Mouse (Mus musculus) hindbrain, embryonic 11.5 days (tissue): ENCODE measurements around the gene Acad11. TPM values are rescaled to one million over a fixed set of nuclear protein-coding genes. Genes with fewer than 3 reads are reported as not detected.

Experiments
- ATAC-seq: fragments of 200-750 bp; cut with Nextera tagmentation; 2 replicates; pipeline ENCODE4 v1.8.0; 2017; ENCODE audit warnings: mild to moderate bottlenecking, moderate TSS enrichment, moderate library complexity; ENCODE audit not compliant: low FRiP score
- DNase-seq: peaks from one replicate; pipeline ENCODE4 v3.0.0-alpha.2; 2015; ENCODE audit warnings: low spot score
- H3K27ac ChIP-seq: fragments of 300-500 bp; sonication (generic); 2 replicates; pipeline ENCODE4 v1.5.1; 2014; ENCODE audit warnings: mild to moderate bottlenecking, low read depth, low read length
- H3K27me3 ChIP-seq: fragments of 300-500 bp; sonication (generic); 2 replicates; pipeline ENCODE4 v1.6.1; 2014; ENCODE audit warnings: mild to moderate bottlenecking, low read length, moderate library complexity, mixed read lengths; ENCODE audit not compliant: control insufficient read depth, insufficient read depth
- H3K36me3 ChIP-seq: fragments of 300-500 bp; sonication (generic); 2 replicates; pipeline ENCODE4 v1.6.1; 2014; ENCODE audit warnings: mild to moderate bottlenecking, low read length, moderate library complexity, mixed read lengths; ENCODE audit not compliant: control insufficient read depth, insufficient read depth
- H3K4me1 ChIP-seq: fragments of 300-500 bp; sonication (generic); replicated peaks from 2 replicates; pipeline ENCODE4 v1.6.1; 2014; ENCODE audit warnings: low read length, mixed read lengths; ENCODE audit not compliant: control insufficient read depth, insufficient read depth
- H3K4me2 ChIP-seq: fragments of 300-500 bp; sonication (generic); replicated peaks from 2 replicates; pipeline ENCODE4 v1.6.1; 2014; ENCODE audit warnings: mild to moderate bottlenecking, low read depth, low read length
- H3K4me3 ChIP-seq: fragments of 300-500 bp; sonication (generic); 2 replicates; pipeline ENCODE4 v1.5.1; 2014; ENCODE audit warnings: low read depth, low read length
- H3K9ac ChIP-seq: fragments of 300-500 bp; sonication (generic); 2 replicates; pipeline ENCODE4 v1.6.1; 2014; ENCODE audit warnings: low read depth, low read length
- H3K9me3 ChIP-seq: fragments of 300-500 bp; sonication (generic); 2 replicates; pipeline ENCODE4 v1.6.1; 2016; ENCODE audit warnings: low read length; ENCODE audit not compliant: control insufficient read depth
- WGBS: fragments of 180-500 bp; shearing (Covaris S2); extraction: QIAGEN DNeasy Blood & Tissue Kit; methylation state at CpG from one replicate; pipeline ENCODE4 v1.1.7; 2014; 5-methylcytosine and 5-hydroxymethylcytosine counted together
- polyA plus RNA-seq: library from polyadenylated mRNA; unstranded; fragments of >200 nt; fragmentation: Nextera tagmentation; extraction: Ambion mirVana; gene quantifications from 2 replicates; pipeline ENCODE4 v1.2.1, GENCODE M21; 2014

The Acad11 gene
- polyA plus RNA-seq, 1 experiment from 2014 or later = 7.9 TPM

- H3K4me3 ChIP-seq = no peak overlapping the region
- DNase-seq (no peak), ATAC-seq (no peak)
- H3K9ac ChIP-seq = no peak overlapping the region
- H3K9me3 ChIP-seq = no peaks in the 10 kb centered on the region
- 89% methylated on average over 7 of the region's 7 CpGs for WGBS
- H3K4me1 ChIP-seq = no peaks in the 10 kb centered on the region
- no peaks in the 10 kb centered on the region for H3K27me3 ChIP-seq
- H3K36me3 ChIP-seq = peaks cover 4% of the 10 kb centered on the region
- H3K4me2 ChIP-seq = no peak overlapping the region
- no peak overlapping the region for H3K27ac ChIP-seq
Observed at GRCm38 (mm10) chr9:104146683-104147082, 83.5 kb downstream of the Acad11 start.

GRCm38 (mm10) chr9:104148969-104149368 lies 85.8 kb downstream of the Acad11 start:
- Histone ChIP-seq H3K36me3 (peaks cover 11% of the 10 kb centered on the region), H3K4me2 (no peak overlapping the region), H3K27ac (no peak overlapping the region), H3K4me1 (no peaks in the 10 kb centered on the region), H3K9me3 (no peaks in the 10 kb centered on the region), H3K4me3 (no peak overlapping the region), H3K27me3 (no peaks in the 10 kb centered on the region), H3K9ac (no peak overlapping the region)
- ATAC-seq (no peak), DNase-seq (no peak)
- 98% methylated on average over 7 of the region's 7 CpGs for WGBS

- peaks cover 14% of the 10 kb centered on the region for H3K36me3 ChIP-seq
- no peaks in the 10 kb centered on the region for H3K27me3 ChIP-seq
- H3K9ac ChIP-seq = no peak overlapping the region
- H3K4me1 ChIP-seq = no peaks in the 10 kb centered on the region
- H3K27ac ChIP-seq = no peak overlapping the region
- H3K4me3 ChIP-seq = no peak overlapping the region
- no peak overlapping the region for H3K4me2 ChIP-seq
- ATAC-seq (no peak), DNase-seq (no peak)
- H3K9me3 ChIP-seq = no peaks in the 10 kb centered on the region
- WGBS = 96% methylated on average over 7 of the region's 7 CpGs
Observed at GRCm38 (mm10) chr9:104152121-104152520, 88.9 kb downstream of the Acad11 start.

- Histone ChIP-seq H3K4me3 (no peak overlapping the region), H3K9me3 (no peaks in the 10 kb centered on the region), H3K36me3 (peaks cover 14% of the 10 kb centered on the region), H3K27me3 (no peaks in the 10 kb centered on the region), H3K9ac (no peak overlapping the region), H3K4me1 (no peaks in the 10 kb centered on the region), H3K4me2 (no peak overlapping the region), H3K27ac (no peak overlapping the region)
- 96% methylated on average over 14 of the region's 14 CpGs for WGBS
- DNase-seq (no peak), ATAC-seq (no peak)
Observed at GRCm38 (mm10) chr9:104155100-104155715, 92.0 kb downstream of the Acad11 start.

GRCm38 (mm10) chr9:104156506-104156905 lies 93.3 kb downstream of the Acad11 start:
- H3K9ac ChIP-seq = no peak overlapping the region
- WGBS = 95% methylated on average over 8 of the region's 8 CpGs
- peaks cover 11% of the 10 kb centered on the region for H3K36me3 ChIP-seq
- H3K4me3 ChIP-seq = no peak overlapping the region
- H3K4me1 ChIP-seq = no peaks in the 10 kb centered on the region
- ATAC-seq (no peak), DNase-seq (no peak)
- H3K4me2 ChIP-seq = no peak overlapping the region
- H3K27me3 ChIP-seq = no peaks in the 10 kb centered on the region
- H3K27ac ChIP-seq = no peak overlapping the region
- H3K9me3 ChIP-seq = no peaks in the 10 kb centered on the region

- Histone ChIP-seq H3K27me3 (no peaks in the 10 kb centered on the region), H3K4me3 (no peak overlapping the region), H3K4me2 (no peak overlapping the region), H3K36me3 (peaks cover 11% of the 10 kb centered on the region), H3K9me3 (no peaks in the 10 kb centered on the region), H3K27ac (no peak overlapping the region), H3K9ac (no peak overlapping the region), H3K4me1 (no peaks in the 10 kb centered on the region)
- WGBS = 94% methylated on average over 7 of the region's 7 CpGs
- no peak for DNase-seq
- no peak for ATAC-seq
Observed at GRCm38 (mm10) chr9:104157291-104157690, 94.1 kb downstream of the Acad11 start.

- ATAC-seq (no peak), DNase-seq (no peak)
- no peak overlapping the region for H3K4me2 ChIP-seq
- no peaks in the 10 kb centered on the region for H3K9me3 ChIP-seq
- H3K4me3 ChIP-seq = no peak overlapping the region
- no peak overlapping the region for H3K27ac ChIP-seq
- no peak overlapping the region for H3K9ac ChIP-seq
- no peaks in the 10 kb centered on the region for H3K4me1 ChIP-seq
- no peaks in the 10 kb centered on the region for H3K27me3 ChIP-seq
- H3K36me3 ChIP-seq = no peaks in the 10 kb centered on the region; the same call in 1 of the 2 replicates
- WGBS = 92% methylated on average over 7 of the region's 7 CpGs
Observed at GRCm38 (mm10) chr9:104161117-104161516, 97.9 kb downstream of the Acad11 start.

- H3K4me2 ChIP-seq = no peak overlapping the region
- WGBS = 95% methylated on average over 5 of the region's 5 CpGs
- no peak overlapping the region for H3K4me3 ChIP-seq
- H3K4me1 ChIP-seq = no peaks in the 10 kb centered on the region
- peaks cover 5% of the 10 kb centered on the region for H3K36me3 ChIP-seq
- no peak overlapping the region for H3K27ac ChIP-seq
- no peak for ATAC-seq
- H3K9ac ChIP-seq = no peak overlapping the region
- DNase-seq = no peak
- no peaks in the 10 kb centered on the region for H3K9me3 ChIP-seq
- no peaks in the 10 kb centered on the region for H3K27me3 ChIP-seq
Observed at GRCm38 (mm10) chr9:104164194-104164593, 101.0 kb downstream of the Acad11 start.

- Histone ChIP-seq H3K4me1 (no peaks in the 10 kb centered on the region), H3K4me2 (no peak overlapping the region), H3K9me3 (no peaks in the 10 kb centered on the region), H3K9ac (no peak overlapping the region), H3K27ac (no peak overlapping the region), H3K4me3 (no peak overlapping the region), H3K27me3 (no peaks in the 10 kb centered on the region), H3K36me3 (peaks cover 5% of the 10 kb centered on the region)
- no peak for ATAC-seq
- 98% methylated on average over 5 of the region's 5 CpGs for WGBS
- DNase-seq = no peak
Observed at GRCm38 (mm10) chr9:104165926-104166325, 102.7 kb downstream of the Acad11 start.
